Mouse (Mus musculus): ENCODE data around the gene Zfand2b. TPM values are rescaled to one million over a fixed set of nuclear protein-coding genes. Genes with fewer than 3 reads are reported as not detected.

Zfand2b gene
- polyA plus RNA-seq, 1 experiment, result 14.8 TPM

DNA sequence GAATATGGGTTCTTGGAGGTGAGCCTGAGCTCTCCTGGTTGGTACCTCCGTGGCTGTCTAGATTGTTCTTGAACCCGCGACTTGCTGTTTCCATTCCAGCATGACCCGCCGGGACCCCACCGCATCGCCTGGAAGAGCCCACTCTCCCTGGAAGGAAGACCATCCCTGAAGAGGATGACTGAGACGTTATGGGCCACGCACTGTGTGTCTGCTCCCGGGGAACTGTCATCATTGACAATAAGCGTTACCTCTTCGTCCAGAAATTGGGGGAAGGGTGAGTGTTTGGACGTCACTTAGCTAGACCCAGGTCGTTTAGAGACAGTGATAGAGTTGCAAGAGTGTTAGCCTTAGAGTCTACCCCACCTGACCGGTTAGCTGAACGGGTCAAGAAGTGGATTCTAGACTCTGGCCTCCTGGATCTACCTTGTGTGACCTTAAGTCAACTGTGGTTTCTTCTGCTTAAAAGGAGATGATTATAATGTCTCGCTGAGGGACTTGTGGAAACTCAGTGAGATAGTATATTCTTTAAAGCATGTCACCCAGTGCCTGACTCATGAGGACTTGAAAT lies 42.8 kb downstream of the Zfand2b start:
- Histone ChIP-seq H3K27ac (ENCODE audit: insufficient read depth, low read length) (no peak overlapping the region), H3K4me3 (ENCODE audit: insufficient read depth, low read length) (peak overlapping the region; percentile 64), H3K4me1 (ENCODE audit: control insufficient read depth, insufficient read depth, low read length) (0 out of 2 replicates have a peak, but pooled peaks cover 3% of the 10 kb centered on the region)
- no peak for TF ChIP-seq POLR2A (IDR thresholded peaks at IDR 0.05; ENCODE audit: low read depth, low read length)
- no peak for TF ChIP-seq CTCF (IDR thresholded peaks at IDR 0.05; ENCODE audit: borderline replicate concordance, insufficient read depth, low read length)

DNA sequence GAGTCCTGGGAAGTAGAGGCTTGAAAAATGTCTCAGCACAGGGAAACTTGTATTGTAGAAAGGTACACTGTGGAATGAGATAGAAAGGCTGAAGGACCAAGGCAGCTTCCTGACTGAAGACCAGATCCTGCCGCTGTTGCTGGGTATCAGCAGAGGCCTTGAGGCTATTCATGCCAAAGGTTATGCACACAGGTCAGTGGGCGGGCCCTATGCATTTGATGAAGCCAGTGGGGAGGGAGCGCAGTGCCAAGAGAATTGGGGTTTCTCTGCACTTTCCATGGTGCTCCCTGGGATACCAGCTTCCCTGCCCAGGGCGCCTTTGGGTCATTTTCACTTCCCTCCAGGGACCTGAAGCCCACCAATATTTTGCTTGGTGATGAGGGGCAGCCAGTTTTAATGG lies 44.1 kb downstream of the Zfand2b start:
- TF ChIP-seq POLR2A (IDR thresholded peaks at IDR 0.05; ENCODE audit: low read depth, low read length) (peak; percentile 9; the same call in 1 of the 2 replicates), CTCF (IDR thresholded peaks at IDR 0.05; ENCODE audit: borderline replicate concordance, insufficient read depth, low read length) (no peak)
- H3K4me3 ChIP-seq (ENCODE audit: insufficient read depth, low read length), result no peak overlapping the region
- no peak overlapping the region for H3K27ac ChIP-seq (ENCODE audit: insufficient read depth, low read length)
- H3K4me1 ChIP-seq (ENCODE audit: control insufficient read depth, insufficient read depth, low read length), result 0 out of 2 replicates have a peak, but pooled peaks cover 3% of the 10 kb centered on the region

GRCm38 (mm10) chr1:75213096-75213495 lies 44.6 kb downstream of the Zfand2b start:
- 0 out of 2 replicates have a peak, but pooled peaks cover 3% of the 10 kb centered on the region for H3K4me1 ChIP-seq (ENCODE audit: control insufficient read depth, insufficient read depth, low read length)
- no peak overlapping the region for H3K27ac ChIP-seq (ENCODE audit: insufficient read depth, low read length)
- TF ChIP-seq POLR2A (IDR thresholded peaks at IDR 0.05; ENCODE audit: low read depth, low read length) (no peak), CTCF (IDR thresholded peaks at IDR 0.05; ENCODE audit: borderline replicate concordance, insufficient read depth, low read length) (no peak)
- no peak overlapping the region for H3K4me3 ChIP-seq (ENCODE audit: insufficient read depth, low read length)

- Histone ChIP-seq H3K27ac (ENCODE audit: insufficient read depth, low read length) (no peak overlapping the region), H3K4me1 (ENCODE audit: control insufficient read depth, insufficient read depth, low read length) (0 out of 2 replicates have a peak, but pooled peaks cover 3% of the 10 kb centered on the region), H3K4me3 (ENCODE audit: insufficient read depth, low read length) (no peak overlapping the region)
- TF ChIP-seq POLR2A (IDR thresholded peaks at IDR 0.05; ENCODE audit: low read depth, low read length) (no peak), CTCF (IDR thresholded peaks at IDR 0.05; ENCODE audit: borderline replicate concordance, insufficient read depth, low read length) (no peak)
Observed at GRCm38 (mm10) chr1:75214442-75214841, 46.0 kb downstream of the Zfand2b start.

DNA sequence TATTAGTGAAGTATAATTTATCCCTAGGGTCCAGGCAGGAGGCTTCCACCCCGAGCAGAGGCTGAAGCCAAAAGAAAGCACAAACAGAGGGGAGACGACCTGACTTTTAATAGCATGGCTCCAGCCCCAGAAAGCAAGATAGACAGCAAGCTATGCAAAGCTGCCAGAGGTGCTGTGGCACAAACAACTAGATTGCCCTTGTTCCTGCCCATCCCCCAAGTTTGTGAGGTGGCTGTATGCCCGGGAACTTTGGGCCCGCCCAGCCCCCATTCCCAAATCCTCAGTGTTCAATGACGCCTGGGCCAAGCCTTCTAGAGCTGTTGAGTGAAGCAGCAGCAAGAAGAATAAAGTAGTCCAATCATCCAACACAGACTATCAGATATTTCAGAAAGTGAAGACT lies 46.4 kb downstream of the Zfand2b start:
- Histone ChIP-seq H3K4me3 (ENCODE audit: insufficient read depth, low read length) (no peak overlapping the region), H3K4me1 (ENCODE audit: control insufficient read depth, insufficient read depth, low read length) (0 out of 2 replicates have a peak, but pooled peaks cover 3% of the 10 kb centered on the region), H3K27ac (ENCODE audit: insufficient read depth, low read length) (no peak overlapping the region)
- TF ChIP-seq CTCF (IDR thresholded peaks at IDR 0.05; ENCODE audit: borderline replicate concordance, insufficient read depth, low read length) (no peak), POLR2A (IDR thresholded peaks at IDR 0.05; ENCODE audit: low read depth, low read length) (no peak)

DNA sequence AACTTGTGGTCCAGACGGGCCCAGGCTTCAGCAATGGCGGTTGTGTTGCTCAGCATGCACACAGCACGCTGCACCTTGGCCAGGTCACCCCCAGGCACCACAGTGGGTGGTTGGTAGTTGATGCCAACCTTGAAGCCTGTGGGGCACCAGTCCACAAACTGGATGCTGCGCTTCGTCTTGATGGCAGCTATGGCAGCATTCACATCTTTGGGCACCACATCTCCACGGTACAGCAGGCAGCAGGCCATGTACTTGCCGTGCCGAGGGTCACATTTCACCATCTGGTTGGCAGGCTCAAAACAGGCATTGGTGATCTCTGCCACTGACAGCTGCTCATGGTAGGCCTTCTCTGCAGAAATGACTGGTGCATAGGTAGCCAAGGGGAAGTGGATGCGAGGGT lies 47.3 kb downstream of the Zfand2b start:
- H3K27ac ChIP-seq (ENCODE audit: insufficient read depth, low read length), result no peak overlapping the region
- TF ChIP-seq CTCF (IDR thresholded peaks at IDR 0.05; ENCODE audit: borderline replicate concordance, insufficient read depth, low read length) (no peak), POLR2A (IDR thresholded peaks at IDR 0.05; ENCODE audit: low read depth, low read length) (0 out of 2 replicates have a peak, but pooled peaks have one; percentile 24)
- H3K4me3 ChIP-seq (ENCODE audit: insufficient read depth, low read length), result no peak overlapping the region
- H3K4me1 ChIP-seq (ENCODE audit: control insufficient read depth, insufficient read depth, low read length), result 0 out of 2 replicates have a peak, but pooled peaks cover 3% of the 10 kb centered on the region

DNA sequence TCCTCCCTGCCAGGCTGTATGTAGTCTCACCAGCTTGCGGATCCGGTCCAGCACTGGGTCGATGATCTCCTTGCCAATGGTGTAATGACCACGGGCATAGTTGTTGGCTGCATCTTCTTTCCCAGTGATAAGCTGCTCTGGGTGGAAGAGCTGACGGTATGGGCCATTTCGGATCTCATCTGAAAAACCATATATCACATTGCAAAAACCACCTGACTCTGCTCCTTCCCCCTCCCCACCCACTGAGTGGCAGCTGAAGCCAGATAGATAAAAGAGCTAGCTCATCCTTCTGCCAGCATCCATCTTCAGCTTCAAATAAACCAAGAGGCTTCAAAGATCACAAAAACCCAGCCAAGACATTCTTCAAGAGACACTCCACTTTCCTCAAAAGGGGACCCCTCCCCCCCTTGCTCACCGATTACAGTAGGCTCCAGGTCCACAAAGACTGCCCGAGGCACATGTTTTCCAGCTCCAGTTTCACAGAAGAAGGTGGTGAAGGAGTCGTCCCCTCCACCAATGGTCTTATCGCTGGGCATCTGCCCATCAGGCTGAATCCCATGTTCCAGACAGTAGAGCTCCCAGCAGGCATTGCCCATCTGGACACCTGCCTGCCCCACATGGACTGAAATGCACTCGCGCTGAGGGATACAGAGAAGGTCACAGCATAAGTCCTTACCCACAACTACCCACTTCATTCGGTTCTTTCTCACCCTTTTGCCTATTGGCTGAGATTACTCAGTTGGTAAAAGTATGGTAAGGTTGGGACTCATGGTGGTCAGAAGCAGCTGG lies 48.5 kb downstream of the Zfand2b start:
- Histone ChIP-seq H3K4me3 (ENCODE audit: insufficient read depth, low read length) (no peak overlapping the region), H3K27ac (ENCODE audit: insufficient read depth, low read length) (no peak overlapping the region), H3K4me1 (ENCODE audit: control insufficient read depth, insufficient read depth, low read length) (peaks cover 4% of the 10 kb centered on the region; the same call in 1 of the 2 replicates)
- TF ChIP-seq CTCF (IDR thresholded peaks at IDR 0.05; ENCODE audit: borderline replicate concordance, insufficient read depth, low read length) (no peak), POLR2A (IDR thresholded peaks at IDR 0.05; ENCODE audit: low read depth, low read length) (no peak)

DNA sequence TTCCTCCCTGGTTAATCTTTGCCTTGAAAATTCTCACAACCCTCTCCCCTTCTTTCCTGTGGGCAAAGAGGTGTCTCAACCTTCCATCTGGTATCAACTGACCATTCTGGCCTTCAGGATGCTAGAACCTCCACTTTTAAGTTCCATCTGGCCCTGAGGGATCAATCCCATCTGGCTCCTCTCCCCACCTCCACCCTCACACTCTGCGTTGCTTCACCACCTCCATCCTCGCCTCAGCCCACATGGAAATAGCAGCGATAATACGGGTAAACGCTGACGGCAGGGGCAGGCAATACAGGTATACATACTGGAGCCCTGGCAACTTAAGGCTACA lies 49.4 kb downstream of the Zfand2b start:
- peak overlapping the region; percentile 57 for H3K4me3 ChIP-seq (ENCODE audit: insufficient read depth, low read length)
- H3K4me1 ChIP-seq (ENCODE audit: control insufficient read depth, insufficient read depth, low read length), result peaks cover 4% of the 10 kb centered on the region; the same call in 1 of the 2 replicates
- TF ChIP-seq POLR2A (IDR thresholded peaks at IDR 0.05; ENCODE audit: low read depth, low read length), result no peak
- H3K27ac ChIP-seq (ENCODE audit: insufficient read depth, low read length), result no peak overlapping the region

GRCm38 (mm10) chr1:75218227-75219001 lies 50.0 kb downstream of the Zfand2b start:
- H3K4me3 ChIP-seq (ENCODE audit: insufficient read depth, low read length), result peak overlapping the region; percentile 57
- H3K27ac ChIP-seq (ENCODE audit: insufficient read depth, low read length), result no peak overlapping the region
- peaks cover 4% of the 10 kb centered on the region; the same call in 1 of the 2 replicates for H3K4me1 ChIP-seq (ENCODE audit: control insufficient read depth, insufficient read depth, low read length)
- TF ChIP-seq CTCF (IDR thresholded peaks at IDR 0.05; ENCODE audit: borderline replicate concordance, insufficient read depth, low read length) (no peak), POLR2A (IDR thresholded peaks at IDR 0.05; ENCODE audit: low read depth, low read length) (no peak)
